Mouse (Mus musculus): ENCODE results near the gene Gm11444. TPM values are rescaled to one million over a fixed set of nuclear protein-coding genes. Genes with fewer than 3 reads are reported as not detected.

Gm11444 gene
- polyA plus RNA-seq, 1 experiment, result not detected

DNA sequence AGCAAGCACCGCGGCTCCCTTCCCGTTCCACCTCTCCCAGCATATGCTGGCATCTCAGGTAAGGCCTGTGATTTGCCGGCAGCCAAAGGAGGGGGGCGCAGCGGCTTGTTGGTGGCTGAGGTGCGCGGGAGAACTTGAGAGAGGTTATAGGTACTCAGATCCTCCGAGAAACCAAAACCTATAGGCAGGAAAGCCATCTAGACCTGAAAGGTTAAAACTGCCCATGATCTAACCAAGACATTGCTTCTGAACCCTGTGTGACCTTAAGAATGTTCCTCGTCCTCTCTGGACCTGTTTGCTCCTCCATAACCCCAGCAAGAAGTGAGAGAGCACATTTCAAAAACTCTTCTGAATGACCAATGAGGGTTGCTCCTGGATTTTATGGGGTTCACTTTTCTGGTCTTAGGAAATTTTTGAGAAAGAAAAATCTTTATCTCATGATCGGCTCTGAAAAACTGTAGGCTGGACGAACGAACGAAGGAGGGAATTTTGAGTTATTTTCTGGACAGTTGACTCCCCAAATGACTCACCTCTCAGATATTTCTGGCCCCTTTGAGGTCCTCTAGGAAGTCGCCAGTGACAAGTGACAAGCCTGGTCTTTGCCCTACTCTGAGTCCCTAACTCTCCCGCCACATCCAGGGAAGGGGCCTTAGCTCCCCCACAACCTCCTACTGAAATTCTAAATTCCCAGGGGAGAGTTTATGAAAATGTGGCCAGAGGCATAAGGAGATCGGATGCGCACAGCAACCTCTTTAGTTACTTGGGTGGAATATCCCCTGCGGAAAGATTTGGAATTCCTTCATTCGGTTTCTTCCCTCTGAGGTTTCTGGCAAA is 11.5 kb downstream of the Gm11444 start:
- H3K4me3 ChIP-seq (ENCODE audit: insufficient read depth, low read depth, low read length), result no peak overlapping the region
- WGBS, result 27% methylated on average over 20 of the region's 20 CpGs

DNA sequence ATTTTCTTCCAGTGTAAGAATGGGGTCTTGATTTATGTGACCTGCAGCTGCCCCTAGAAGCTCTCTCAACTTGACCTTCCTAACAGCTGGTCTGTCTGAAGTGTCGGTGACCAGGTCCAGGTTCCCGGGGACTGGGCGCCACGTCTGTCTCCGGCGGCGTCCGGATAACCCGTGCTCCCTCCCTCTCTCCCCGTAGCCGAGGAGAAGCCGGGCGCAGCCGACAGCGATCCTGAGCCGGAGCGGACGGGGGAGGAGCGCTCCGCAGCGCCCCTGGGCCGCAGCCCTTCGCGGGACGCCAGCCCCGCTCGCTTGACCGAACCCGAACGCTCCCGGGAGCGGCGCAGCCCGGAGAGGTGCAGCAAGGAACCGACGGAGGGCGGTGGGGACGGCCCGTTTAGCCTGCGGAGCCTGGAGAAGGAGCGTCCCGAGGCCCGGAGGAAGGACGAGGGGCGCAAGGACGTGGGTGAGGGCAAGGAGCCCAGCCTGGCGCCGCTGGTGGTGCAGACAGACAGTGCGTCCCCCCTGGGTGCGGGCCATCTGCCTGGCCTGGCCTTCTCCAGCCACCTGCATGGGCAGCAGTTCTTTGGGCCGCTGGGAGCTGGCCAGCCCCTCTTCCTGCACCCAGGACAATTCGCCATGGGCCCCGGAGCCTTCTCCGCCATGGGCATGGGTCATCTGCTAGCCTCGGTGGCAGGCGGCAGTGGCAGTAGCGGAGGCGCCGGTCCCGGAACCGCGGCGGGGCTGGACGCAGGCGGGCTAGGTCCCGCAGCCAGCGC is 12.3 kb downstream of the Gm11444 start:
- Histone ChIP-seq H3K4me3 (ENCODE audit: insufficient read depth, low read depth, low read length) (no peak overlapping the region), H3K4me1 (ENCODE audit: control insufficient read depth, insufficient read depth, low read length) (peaks cover 14% of the 10 kb centered on the region), H3K27ac (ENCODE audit: insufficient read depth, low read depth, low read length) (no peak overlapping the region)
- TF ChIP-seq CTCF (IDR thresholded peaks at IDR 0.05; ENCODE audit: insufficient read depth, low read depth, low read length), result no peak
- TF ChIP-seq POLR2A (IDR thresholded peaks at IDR 0.05; ENCODE audit: insufficient read depth, low read depth, low read length), result no peak
- WGBS, result 3% methylated on average over 67 of the region's 67 CpGs

More for the DNA sequence above, 11.5 kb downstream of the Gm11444 start:
- Histone ChIP-seq H3K27ac (ENCODE audit: insufficient read depth, low read depth, low read length) (no peak overlapping the region), H3K4me1 (ENCODE audit: control insufficient read depth, insufficient read depth, low read length) (peaks cover 17% of the 10 kb centered on the region)
- TF ChIP-seq CTCF (IDR thresholded peaks at IDR 0.05; ENCODE audit: insufficient read depth, low read depth, low read length), result no peak
- no peak for TF ChIP-seq POLR2A (IDR thresholded peaks at IDR 0.05; ENCODE audit: insufficient read depth, low read depth, low read length)

DNA sequence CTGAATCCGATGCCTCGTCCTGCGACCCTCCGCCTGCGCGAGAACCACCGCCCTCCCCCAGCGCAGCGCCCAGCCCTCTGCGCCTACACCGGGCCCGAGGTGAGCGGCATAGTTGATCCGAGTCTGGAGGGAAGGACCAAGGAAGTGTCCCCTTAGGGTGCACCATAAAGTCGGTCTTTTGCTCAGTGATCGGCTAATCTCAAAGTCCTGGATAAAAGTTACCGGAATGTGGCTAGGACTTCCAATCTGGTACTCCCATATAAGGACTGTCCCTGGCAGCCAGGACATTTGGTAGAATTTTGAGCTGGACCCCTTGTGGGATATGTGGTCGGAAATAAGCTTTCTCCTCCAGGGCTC is 12.9 kb downstream of the Gm11444 start:
- TF ChIP-seq POLR2A (IDR thresholded peaks at IDR 0.05; ENCODE audit: insufficient read depth, low read depth, low read length) (no peak), CTCF (IDR thresholded peaks at IDR 0.05; ENCODE audit: insufficient read depth, low read depth, low read length) (no peak)
- H3K4me1 ChIP-seq (ENCODE audit: control insufficient read depth, insufficient read depth, low read length), result peaks cover 14% of the 10 kb centered on the region
- H3K4me3 ChIP-seq (ENCODE audit: insufficient read depth, low read depth, low read length), result no peak overlapping the region
- H3K27ac ChIP-seq (ENCODE audit: insufficient read depth, low read depth, low read length), result no peak overlapping the region
- WGBS, result 7% methylated on average over 18 of the region's 18 CpGs

DNA sequence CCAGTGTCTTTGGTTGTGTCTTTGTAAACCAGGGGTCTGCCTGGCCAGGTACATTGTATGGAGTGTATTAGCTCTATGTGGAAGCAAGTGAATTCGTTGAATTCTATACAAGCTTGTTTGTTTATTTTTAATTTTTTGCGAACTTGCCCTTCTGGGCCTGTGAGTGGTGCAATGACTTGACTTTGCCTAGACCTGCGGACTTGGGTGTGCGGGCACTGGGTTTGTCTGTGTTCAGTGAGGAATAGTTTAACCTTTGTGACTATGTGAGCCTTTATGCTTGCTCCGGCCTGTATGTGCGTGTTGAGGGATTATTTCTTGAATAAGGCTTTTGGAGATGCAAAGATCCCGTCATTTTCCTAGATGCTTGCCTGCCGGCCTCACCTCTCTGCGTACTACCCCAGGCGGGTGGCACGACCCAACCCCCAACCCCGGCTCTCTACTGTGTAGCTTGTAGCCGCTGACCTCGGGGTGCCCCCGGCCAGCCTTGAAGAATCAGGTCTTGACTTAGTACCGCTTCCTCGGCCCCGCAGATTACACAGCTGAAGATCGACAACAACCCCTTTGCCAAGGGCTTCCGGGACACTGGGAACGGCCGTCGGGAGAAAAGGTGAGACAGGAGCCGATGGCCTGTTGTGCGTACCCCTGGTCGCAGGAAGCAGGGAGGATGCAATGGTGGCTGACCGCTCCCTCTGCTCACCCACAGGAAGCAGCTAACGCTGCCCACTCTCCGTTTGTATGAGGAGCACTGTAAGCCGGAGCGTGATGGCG is 13.4 kb downstream of the Gm11444 start:
- H3K4me3 ChIP-seq (ENCODE audit: insufficient read depth, low read depth, low read length), result no peak overlapping the region
- TF ChIP-seq POLR2A (IDR thresholded peaks at IDR 0.05; ENCODE audit: insufficient read depth, low read depth, low read length) (no peak), CTCF (IDR thresholded peaks at IDR 0.05; ENCODE audit: insufficient read depth, low read depth, low read length) (no peak)
- peaks cover 12% of the 10 kb centered on the region for H3K4me1 ChIP-seq (ENCODE audit: control insufficient read depth, insufficient read depth, low read length)
- H3K27ac ChIP-seq (ENCODE audit: insufficient read depth, low read depth, low read length), result no peak overlapping the region
- 9% methylated on average over 32 of the region's 32 CpGs for WGBS

DNA sequence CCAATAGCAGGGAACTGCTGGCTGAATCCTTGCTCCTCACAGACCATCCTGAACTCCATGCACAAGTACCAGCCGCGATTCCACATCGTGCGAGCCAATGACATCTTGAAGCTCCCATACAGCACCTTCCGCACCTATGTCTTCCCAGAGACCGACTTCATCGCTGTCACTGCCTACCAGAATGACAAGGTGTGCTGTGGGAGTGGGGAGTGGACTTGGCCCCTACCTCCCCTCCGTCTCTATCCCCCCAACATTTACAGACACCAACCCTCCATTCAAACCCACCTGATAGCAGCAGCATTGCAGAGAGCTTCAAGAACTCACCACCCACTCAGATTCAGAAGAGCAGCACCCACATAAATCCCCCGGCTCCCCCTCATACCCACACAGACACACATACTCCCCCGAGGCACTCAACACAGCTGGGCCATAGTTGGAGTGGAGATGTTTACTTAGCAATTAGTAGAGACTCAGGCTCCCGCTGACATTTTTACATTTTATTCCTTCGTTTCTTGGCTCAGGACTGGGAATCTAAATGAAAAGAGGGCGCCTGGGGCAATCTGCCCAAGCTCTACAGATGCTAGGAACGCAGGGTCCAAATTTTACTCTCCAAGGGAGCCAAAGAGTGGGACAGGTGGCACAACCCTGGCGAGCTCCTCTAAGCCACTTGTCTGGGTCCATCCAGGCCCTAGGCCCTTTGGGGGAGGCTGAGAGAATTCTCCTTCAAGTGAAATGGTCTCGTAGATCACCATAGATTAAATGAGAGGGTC is 14.2 kb downstream of the Gm11444 start:
- WGBS, result 13% methylated on average over 16 of the region's 16 CpGs
- peaks cover 11% of the 10 kb centered on the region for H3K4me1 ChIP-seq (ENCODE audit: control insufficient read depth, insufficient read depth, low read length)
- TF ChIP-seq CTCF (IDR thresholded peaks at IDR 0.05; ENCODE audit: insufficient read depth, low read depth, low read length) (no peak), POLR2A (IDR thresholded peaks at IDR 0.05; ENCODE audit: insufficient read depth, low read depth, low read length) (no peak)
- H3K4me3 ChIP-seq (ENCODE audit: insufficient read depth, low read depth, low read length), result no peak overlapping the region
- H3K27ac ChIP-seq (ENCODE audit: insufficient read depth, low read depth, low read length), result no peak overlapping the region

DNA sequence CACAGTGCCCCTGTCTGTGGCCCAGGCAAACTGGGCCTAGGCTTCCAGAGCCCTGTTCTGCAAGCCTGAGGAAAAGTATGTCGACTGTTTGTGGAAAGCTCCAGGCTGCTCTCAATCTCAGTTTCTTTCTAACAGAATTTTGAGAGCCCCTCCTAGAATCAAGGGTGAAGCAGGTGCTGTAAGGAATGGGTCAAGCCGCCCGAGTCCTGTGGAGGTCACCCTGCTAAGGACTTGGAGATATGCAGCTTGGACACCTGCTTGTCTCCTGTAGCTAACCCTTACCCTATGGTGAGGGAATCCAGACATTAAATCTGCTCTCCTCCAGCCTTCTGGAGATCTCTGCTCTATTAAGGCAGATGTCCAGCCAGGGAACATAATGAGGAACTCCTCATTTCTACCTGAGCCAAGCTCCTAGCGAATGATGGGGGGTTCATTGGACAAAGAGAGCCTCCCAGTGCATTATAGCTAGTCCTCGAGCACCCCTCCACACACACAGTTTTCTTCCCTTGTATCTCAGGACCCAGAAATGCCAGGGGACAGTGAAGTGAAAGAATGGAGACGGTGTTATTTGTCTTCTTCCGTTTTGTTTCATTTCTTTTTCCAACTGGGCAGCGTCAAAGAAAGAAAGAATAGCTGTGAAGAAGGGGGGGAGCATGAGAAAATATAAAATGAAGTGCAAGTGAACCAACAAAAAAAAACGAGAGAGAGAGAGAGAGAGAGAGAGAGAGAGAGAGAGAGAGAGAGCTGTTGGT is 15.0 kb downstream of the Gm11444 start:
- H3K27ac ChIP-seq (ENCODE audit: insufficient read depth, low read depth, low read length), result no peak overlapping the region
- peaks cover 9% of the 10 kb centered on the region; the same call in 1 of the 2 replicates for H3K4me1 ChIP-seq (ENCODE audit: control insufficient read depth, insufficient read depth, low read length)
- TF ChIP-seq POLR2A (IDR thresholded peaks at IDR 0.05; ENCODE audit: insufficient read depth, low read depth, low read length), result no peak
- no peak for TF ChIP-seq CTCF (IDR thresholded peaks at IDR 0.05; ENCODE audit: insufficient read depth, low read depth, low read length)
- H3K4me3 ChIP-seq (ENCODE audit: insufficient read depth, low read depth, low read length), result no peak overlapping the region
- 14% methylated on average over 9 of the region's 9 CpGs for WGBS

DNA sequence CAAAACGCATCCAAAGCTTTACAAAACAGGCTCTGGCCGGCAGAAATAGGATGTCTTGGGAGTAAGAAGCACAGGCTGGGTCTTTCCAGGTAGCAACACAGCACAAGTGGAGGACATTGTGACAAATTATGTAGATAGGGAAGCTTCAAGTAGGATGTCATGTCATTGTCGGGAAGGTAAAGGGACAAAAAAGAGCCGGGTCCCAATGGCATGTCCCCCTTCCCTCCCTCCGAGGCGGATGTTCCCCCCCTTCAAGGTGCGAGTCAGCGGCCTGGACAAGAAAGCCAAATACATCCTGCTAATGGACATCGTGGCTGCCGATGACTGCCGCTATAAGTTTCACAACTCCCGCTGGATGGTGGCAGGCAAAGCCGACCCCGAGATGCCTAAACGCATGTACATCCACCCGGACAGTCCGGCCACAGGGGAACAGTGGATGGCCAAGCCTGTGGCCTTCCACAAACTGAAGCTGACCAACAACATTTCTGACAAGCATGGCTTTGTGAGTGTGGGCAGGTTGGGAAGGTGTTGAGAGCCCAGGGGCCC is 15.7 kb downstream of the Gm11444 start:
- H3K4me3 ChIP-seq (ENCODE audit: insufficient read depth, low read depth, low read length), result no peak overlapping the region
- peaks cover 14% of the 10 kb centered on the region; the same call in 1 of the 2 replicates for H3K4me1 ChIP-seq (ENCODE audit: control insufficient read depth, insufficient read depth, low read length)
- 30% methylated on average over 17 of the region's 17 CpGs for WGBS
- no peak overlapping the region for H3K27ac ChIP-seq (ENCODE audit: insufficient read depth, low read depth, low read length)
- no peak for TF ChIP-seq CTCF (IDR thresholded peaks at IDR 0.05; ENCODE audit: insufficient read depth, low read depth, low read length)
- no peak for TF ChIP-seq POLR2A (IDR thresholded peaks at IDR 0.05; ENCODE audit: insufficient read depth, low read depth, low read length)

Measured in olfactory bulb, adult 2 months (tissue).